Mouse (Mus musculus) left cerebral cortex, postnatal 36 days (tissue): Measurements from ENCODE around the gene Plekhg3. TPM values are rescaled to one million over a fixed set of nuclear protein-coding genes. Genes with fewer than 3 reads are reported as not detected.

ENCODE experiments used
- DNase-seq, 2 experiments: peaks; one replicate each; pipeline ENCODE4 v3.0.0; 2021 to 2022; ENCODE audit warnings: low spot score in 2 of 2, mixed read lengths in 1 of 2
- intact Hi-C: fragments of 180-260 bp; cut with DNase I; formaldehyde crosslinking; loops from one replicate; pipeline ENCODE4 v1.15.1; 2025
- total RNA-seq, 2 experiments: library from RNA; stranded (reverse); gene quantifications; 2 replicates each; pipeline ENCODE4 v1.2.3; 2021

Plekhg3 gene
- total RNA-seq, 2 experiments from 2014 or later: 16.6 to 18.3 TPM

DNA sequence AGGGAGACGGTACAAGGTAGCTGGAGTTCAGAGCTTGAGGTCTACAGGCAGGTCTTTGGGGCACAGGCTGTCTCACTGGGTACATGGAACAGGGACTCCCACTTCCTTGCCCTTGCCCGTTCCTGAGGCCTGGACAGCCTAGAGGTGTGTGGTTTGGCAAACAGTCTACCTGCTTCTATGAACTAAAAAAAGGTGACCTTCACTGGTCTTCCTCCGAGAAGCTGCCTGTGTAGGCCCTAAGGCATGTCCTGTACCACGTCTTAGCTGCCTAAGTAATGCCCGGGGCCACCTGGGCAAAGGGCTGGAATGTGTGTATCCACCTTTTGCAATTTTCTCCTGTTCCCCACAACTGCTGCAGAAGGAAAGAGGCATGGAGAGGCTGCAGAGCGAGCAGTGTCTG lies 42.7 kb downstream of the Plekhg3 start:
- intact Hi-C loops: no loop called here
- no peak for DNase-seq

DNA sequence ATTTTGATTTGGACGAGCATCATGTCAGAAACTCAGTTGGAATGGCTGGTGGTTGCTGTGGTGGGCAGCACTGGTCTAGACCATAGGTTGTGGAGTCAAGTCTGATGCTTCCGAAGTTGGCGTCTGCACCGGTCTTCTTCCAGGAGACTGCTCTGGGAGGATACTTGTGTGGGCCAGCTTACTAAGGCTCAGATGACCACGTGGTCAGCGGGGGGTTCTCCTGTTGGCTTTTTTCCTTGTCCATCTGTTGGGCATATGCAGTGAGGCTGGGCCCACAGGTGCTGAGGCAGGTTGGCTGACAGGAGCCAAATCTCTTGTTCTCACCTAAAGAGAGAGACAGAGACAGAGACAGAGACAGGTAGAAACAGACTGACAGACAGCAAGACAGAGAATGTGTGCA lies 44.1 kb downstream of the Plekhg3 start:
- intact Hi-C loops: no loop called here

DNA sequence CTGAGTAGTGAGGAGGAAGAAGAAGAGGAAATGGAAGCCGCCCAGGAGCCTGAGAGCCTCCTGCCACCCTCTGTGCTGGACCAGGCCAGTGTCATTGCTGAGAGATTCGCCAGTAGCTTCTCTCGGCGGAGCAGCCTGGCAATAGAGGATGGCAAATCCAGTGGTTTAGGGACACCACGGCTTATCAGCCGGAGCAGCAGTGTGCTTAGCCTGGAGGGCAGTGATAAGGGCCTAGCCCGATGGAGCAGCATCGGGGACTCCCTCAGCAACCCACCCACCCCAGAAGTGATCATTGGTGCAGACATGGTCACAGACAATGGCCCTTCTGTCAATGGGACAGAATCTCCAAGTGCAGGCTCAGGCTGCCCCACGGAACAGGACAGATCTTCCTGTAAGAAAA lies 45.4 kb downstream of the Plekhg3 start:
- intact Hi-C loops: no loop called here
- DNase-seq: no peak

More for the DNA sequence above, 44.1 kb downstream of the Plekhg3 start:
- DNase-seq: no peak

- intact Hi-C loops: no loop called here
- no peak for DNase-seq
Measured at GRCm38 (mm10) chr12:76576806-76577205, 46.1 kb downstream of the Plekhg3 start.

- no peak for DNase-seq
- intact Hi-C loops: no loop called here
Measured at GRCm38 (mm10) chr12:76577858-76578257, 47.2 kb downstream of the Plekhg3 start.

DNA sequence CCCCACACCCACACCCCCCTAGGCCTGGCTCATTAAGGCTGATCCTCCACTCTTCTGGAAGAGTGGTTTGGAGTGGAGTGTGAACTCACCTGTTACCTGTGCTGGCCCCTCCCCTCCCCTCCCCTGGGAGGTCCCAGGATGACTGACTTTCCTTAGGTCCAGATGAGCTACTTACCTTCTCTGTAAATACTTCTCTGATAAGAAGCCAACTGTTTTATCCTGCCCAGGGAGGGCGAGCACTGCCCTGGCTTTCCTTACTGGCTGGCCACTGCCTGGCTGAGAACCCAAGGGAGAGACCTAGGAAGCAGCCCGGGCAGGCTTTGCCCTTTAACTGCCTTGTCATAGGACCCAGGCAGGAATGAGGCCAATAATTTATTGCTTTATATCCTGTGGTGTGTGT lies 47.8 kb downstream of the Plekhg3 start:
- intact Hi-C loops: no loop called here
- no peak for DNase-seq

DNA sequence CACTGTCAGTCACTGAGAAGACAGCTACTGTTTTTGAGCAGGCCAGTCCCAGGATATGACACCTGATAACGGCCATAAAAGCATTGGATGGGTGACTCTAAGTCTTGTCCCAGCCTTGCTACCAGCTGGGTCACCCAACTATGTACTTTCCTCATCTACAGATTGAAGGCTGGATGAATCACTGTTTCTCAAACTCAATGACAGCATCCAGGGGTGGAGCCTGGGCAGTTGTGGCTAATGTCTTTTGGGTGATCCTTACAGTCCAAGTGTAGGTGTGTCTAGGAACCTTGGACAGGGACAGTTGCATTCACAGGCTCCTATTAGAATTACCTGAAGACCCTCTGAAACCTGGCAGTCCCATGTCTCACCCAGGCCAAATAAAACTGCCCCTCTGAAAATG lies 49.1 kb downstream of the Plekhg3 start:
- DNase-seq: no peak
- intact Hi-C loops: no loop called here

DNA sequence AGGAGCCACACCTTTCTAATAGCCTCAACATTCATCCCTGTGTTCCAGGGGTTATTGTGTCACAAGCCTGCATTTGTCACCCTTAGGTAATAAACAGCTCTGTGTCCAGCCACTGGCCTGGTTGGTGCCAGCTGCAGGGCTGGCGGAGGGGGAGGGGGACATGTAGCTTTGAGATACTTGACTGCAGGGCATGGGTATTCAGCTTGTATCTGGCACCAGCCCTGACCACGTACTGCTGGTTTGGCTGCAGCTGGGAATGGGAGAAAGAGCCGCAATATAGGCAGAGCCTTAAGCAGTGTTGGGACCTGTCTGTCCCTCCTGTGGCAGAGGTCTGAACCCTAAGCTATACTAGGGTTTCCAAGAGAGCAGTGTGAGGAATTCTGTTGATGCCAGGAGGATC lies 51.4 kb downstream of the Plekhg3 start:
- intact Hi-C loops: no loop called here
- DNase-seq: no peak

- no peak for DNase-seq
- intact Hi-C loops: no loop called here
Measured at GRCm38 (mm10) chr12:76582841-76583240, 52.1 kb downstream of the Plekhg3 start.

DNA sequence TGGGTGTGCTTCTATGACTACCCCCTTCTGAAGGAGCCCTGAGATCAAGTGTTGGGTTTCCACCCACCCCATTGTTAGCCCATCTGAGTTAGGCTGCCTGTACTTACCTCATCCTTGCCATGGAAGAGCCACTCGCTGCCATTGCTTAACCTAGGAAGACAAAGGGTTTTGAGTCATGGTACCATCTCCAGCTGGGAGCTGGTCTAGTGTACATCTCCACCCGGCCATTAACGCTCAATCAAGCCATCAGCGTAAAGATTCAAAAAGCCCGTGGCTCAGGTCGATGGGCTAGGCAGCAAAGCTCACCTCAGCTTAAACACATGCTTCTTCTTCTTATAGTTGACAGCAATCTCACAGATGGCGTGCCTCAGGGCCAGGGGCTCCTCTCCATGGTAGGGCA lies 52.8 kb downstream of the Plekhg3 start:
- intact Hi-C loops: no loop called here
- no peak for DNase-seq

- intact Hi-C loops: no loop called here
- DNase-seq: no peak
Measured at GRCm38 (mm10) chr12:76585028-76585427, 54.3 kb downstream of the Plekhg3 start.

DNA sequence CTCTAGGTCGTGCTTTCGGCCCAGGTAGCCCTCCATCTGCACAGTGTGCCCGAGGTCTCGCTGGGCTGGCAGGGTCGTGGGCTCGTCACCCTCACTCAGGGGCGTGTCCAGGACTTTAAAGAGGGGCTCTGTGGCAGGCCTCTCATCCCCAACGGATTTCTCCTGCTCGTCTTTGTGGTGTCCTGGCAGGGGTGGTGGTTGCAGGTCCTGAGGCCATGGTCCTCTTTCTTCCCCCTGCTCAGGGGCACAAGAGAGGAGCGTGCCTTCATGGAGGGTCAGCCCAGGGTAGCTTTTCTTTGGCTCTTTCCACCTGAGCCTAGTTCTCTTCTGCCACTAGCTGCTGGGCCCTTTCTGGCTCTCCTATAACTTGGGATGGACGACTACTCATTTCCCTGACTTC lies 56.7 kb downstream of the Plekhg3 start:
- DNase-seq: no peak
- intact Hi-C loops: no loop called here

DNA sequence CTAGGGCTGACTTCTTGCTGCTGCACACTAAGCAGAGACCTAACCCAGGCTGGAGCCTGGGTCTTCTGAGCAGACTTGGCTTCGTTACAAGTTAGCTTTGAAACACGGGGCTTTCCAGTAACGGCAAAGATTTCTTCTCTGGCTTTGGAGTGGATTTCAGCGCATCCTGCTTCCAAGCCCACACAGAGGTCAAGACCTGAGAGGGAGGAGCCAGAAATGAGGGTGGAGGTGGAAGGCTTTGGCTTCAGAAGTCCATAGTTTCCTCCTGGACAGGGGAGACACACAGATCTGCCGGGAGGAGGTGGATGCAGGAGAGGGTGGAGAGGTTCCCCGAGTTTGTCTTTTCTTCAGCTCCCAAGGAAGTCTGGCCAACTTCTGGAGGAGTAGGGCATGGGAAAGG lies 58.8 kb downstream of the Plekhg3 start:
- intact Hi-C loops: no loop called here
- DNase-seq: no peak

- intact Hi-C loops: loop anchor here (10.0 kb wide), 1 partner anchor 216 kb away; the partner anchor contains the start of gene Zbtb1
- DNase-seq: no peak
Measured at GRCm38 (mm10) chr12:76591037-76591436, 60.3 kb downstream of the Plekhg3 start.

GRCm38 (mm10) chr12:76592213-76592612 lies 61.5 kb downstream of the Plekhg3 start:
- intact Hi-C loops: loop anchor here (10.0 kb wide), 1 partner anchor 217 kb away; the partner anchor contains the start of gene Zbtb1
- no peak for DNase-seq

DNA sequence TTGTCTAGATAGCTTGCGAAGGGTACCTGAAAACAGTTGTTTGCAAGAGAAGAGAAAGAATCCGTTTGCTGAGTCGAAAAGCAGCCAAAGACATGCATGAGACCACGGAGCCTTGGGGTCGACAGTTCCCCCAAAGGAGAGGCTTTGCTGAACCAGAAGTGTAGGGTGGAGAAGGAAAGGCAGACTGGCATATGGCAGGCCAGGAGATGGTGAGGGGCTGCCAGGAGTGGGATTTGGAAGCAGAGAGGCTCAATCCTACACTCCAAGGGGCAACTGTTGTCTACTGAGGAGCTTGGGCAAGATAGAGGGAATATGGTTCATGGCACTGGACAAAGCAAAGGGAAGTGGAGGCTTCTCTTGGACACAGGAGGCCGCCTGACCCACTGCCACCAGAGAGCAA lies 62.6 kb downstream of the Plekhg3 start:
- intact Hi-C loops: loop anchor here (10.0 kb wide), 1 partner anchor 218 kb away; the partner anchor contains the start of gene Zbtb1
- DNase-seq: no peak

GRCm38 (mm10) chr12:76593839-76594322 lies 63.2 kb downstream of the Plekhg3 start:
- DNase-seq: peak; percentile 78 to 79
- intact Hi-C loops: loop anchor here (1.0 to 10.0 kb wide), 3 partner anchors 98 to 219 kb away; partner anchors contain the start of genes Sptb and Zbtb1

DNA sequence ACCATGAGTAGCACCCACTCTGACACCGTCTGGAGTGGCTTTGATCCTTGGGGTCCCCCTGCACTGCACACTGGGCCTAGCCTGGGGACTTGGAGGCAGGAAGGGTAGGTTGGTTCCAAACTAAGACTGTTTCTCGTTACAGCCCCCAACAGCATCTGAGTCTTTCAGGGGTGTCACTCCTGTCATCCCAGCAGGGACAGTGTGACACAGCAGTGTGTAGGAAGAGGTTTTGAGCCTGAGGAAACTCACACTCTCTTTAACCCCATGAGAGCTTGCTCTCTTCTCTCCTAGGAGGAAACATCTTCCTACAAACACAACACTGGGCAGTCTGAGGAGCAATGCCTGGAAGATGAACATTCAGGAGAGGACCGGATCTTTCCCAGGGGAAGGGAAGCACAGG lies 63.9 kb downstream of the Plekhg3 start:
- intact Hi-C loops: loop anchor here (1.0 to 10.0 kb wide), 3 partner anchors 98 to 220 kb away; partner anchors contain the start of genes Sptb and Zbtb1
- DNase-seq: no peak

DNA sequence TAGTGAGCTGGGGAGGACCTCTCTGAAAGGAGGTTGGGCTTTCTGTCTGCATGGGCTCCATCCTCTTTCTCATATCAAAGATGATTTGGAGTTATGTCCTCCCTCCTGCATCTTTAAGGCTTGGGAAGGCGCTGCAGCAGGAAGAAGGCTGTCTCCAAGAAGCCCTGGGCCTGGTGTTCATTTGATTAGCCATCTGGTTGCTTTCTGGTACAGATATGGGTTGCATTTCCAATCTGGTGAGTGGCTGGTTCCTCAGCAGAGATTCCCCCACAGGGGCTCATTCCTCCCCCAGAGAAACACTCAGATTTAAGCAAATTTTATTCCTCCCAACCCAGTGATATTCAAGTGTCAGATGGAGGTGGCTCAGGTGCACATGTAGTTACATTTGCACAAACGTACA lies 65.1 kb downstream of the Plekhg3 start:
- intact Hi-C loops: loop anchor here (2.0 to 10.0 kb wide), 2 partner anchors 115 to 221 kb away; partner anchors contain the start of genes Sptb and Zbtb1
- peak; percentile 26 to 33 for DNase-seq

DNA sequence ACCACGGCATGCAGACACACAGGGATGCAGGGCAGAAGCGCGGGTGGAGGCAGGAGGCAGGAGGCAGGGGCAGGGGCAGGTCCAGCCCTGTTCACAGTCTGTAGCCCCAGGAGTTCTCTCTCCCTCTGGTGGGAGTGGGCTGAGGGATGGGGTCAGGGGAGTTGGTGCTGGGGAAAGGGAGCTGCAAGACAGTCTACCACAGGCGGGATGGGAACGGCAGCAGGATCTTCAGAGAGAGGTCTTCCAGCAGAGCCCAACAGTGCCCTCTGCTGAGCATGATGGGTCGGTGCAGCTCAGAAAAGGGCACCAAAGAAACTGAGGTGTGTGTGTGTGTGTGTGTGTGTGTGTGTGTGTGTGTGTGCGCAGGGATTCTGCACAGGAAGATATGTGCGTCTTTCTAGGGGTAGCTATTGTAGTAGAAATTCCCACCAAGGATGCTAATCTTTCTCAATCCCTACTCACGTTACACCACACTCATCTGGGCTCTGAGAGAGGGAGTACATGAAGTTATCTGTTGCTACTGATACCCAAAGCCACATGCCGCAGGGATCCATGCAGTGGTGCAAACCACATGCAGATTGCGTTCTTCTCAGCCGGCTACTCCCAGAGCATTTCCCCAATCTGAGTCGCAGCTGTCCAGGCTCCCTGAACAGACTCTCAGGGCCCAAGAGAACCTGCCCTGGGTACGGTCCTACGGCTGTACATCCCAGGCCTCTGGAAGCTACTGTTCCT lies 65.8 kb downstream of the Plekhg3 start:
- DNase-seq: peak; percentile 72 to 77
- intact Hi-C loops: loop anchor here (10.0 kb wide), 1 partner anchor 222 kb away; the partner anchor contains the start of gene Zbtb1

DNA sequence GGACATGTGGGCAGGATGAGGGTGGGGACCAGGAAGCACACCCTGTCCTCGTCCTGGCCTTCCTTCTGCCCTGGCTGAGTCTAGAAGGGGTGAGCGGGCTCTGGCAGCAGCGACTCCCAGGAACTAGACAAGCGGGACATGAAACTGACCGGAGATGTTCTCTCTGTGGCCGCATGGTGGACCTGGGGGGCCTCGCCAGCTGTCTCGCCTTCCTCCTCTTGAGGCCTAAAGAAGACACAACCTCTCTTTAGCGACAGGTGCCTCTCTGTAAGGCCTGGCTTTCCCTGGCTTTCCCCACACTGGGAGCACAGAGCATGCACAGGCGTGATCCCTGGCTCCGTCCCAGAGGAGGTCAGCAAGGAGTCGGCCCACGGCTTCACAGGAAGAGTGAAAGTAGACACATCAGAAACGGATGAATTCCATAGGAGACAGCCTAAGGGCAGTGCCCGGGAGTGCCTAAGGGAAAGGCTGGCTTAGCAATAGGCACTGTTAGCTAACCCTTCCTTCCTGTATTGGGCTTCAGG lies 66.9 kb downstream of the Plekhg3 start:
- no peak for DNase-seq
- intact Hi-C loops: loop anchor here (10.0 kb wide), 1 partner anchor 223 kb away; the partner anchor contains the start of gene Zbtb1
